Mouse (Mus musculus): ENCODE data around the gene Asb18.

DNA sequence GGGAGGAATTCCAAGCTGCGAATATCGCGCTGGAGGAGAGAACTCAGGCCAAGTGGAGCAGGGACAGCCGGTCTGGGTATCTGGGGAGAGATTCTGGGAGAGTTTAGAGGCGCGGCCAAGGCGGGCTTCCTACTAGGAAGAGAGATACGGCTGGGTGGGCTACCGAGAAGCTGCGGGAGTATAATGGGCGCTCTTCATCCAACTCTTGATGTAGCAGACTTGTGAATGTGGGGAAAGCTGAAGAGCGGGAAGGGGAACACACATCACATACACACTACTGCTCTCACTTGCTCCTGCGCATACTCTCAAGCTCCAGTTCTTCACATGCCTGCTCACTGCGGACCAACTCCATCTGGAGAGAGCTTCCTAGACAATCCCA is 90.8 kb downstream of the Asb18 start:
- no peak for TF ChIP-seq CTCF (conservative IDR thresholded peaks at IDR 0.05; ENCODE audit: low read length)
- TF ChIP-seq NANOG (IDR thresholded peaks at IDR 0.05; ENCODE audit: borderline replicate concordance, low read length), result no peak

Measured in E14TG2a.4 (cell line).